Mouse (Mus musculus): ENCODE data around the gene Rgma. TPM values are rescaled to one million over a fixed set of nuclear protein-coding genes. Genes with fewer than 3 reads are reported as not detected.
A peak's percentile ranks its signal among the peaks of the same experiment; 100 is the strongest.

Rgma gene
- polyA plus RNA-seq, 1 experiment from 2014 or later: 3.2 TPM

DNA sequence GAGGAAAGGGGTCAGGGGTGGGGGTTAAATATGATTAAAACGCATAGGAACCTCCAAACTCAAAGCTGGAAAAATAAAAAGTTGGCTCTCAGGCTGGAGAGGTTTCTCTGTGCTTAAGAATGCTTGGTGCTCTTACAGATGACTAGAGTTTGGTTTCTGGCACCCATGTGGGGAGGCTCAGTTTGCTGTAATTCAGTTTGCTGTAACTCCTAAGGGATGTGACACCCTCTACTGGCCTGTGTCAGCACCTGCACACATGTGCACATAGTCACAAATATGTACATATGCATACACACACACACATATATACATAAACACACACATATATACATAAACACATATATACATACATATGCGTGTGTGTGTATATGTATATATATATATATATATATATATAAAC, 13.6 kb downstream of the Rgma start:
- Histone ChIP-seq H3K9me3 (ENCODE audit: control insufficient read depth, low read length) (no peaks in the 10 kb centered on the region), H3K9ac (ENCODE audit: low read length) (no peak overlapping the region), H3K4me2 (ENCODE audit: low read length) (no peak overlapping the region), H3K27ac (replicated peaks in 1 of 2; ENCODE audit: control insufficient read depth in 1 of 2, insufficient read depth in 1 of 2, low read depth in 2 of 2, low read length in 2 of 2) (no peak overlapping the region), H3K4me3 (ENCODE audit: control insufficient read depth in 1 of 2, insufficient read depth in 1 of 2, low read depth in 1 of 2, low read length in 2 of 2) (no peak overlapping the region), H3K36me3 (ENCODE audit: control insufficient read depth, insufficient read depth, low read length) (no peaks in the 10 kb centered on the region), H3K27me3 (ENCODE audit: control insufficient read depth, insufficient read depth, low read length) (peaks cover 43% of the 10 kb centered on the region), H3K4me1 (ENCODE audit: control insufficient read depth in 2 of 2, insufficient read depth in 2 of 2, low read length in 2 of 2) (peaks cover 13 to 20% of the 10 kb centered on the region in 2 experiments)
- ATAC-seq (ENCODE audit: insufficient number of reproducible peaks, insufficient read depth, low FRiP score, low read depth): no peak
- 78% methylated on average over 2 of the region's 2 CpGs for WGBS

DNA sequence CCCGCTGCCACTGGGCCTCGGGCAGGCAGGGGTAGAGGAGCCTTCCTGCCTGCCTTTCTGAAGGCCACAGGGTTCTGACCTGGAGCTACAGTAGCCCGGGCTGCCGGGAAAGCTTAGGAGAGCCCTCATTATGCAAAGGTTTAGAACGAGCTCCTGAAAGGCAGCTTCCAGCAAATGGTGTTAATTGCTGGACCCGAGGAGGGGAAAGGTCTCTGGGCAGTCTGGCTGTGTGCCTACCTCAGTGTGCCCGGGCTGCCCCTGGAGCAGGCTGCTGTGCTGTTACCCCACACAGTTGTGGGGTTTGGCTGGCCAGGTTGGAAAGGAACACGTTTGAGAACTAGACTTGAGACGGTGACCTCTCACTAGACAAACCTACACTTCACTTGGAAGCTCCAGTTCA, 14.1 kb downstream of the Rgma start:
- 13% methylated on average over 9 of the region's 9 CpGs for WGBS
- Histone ChIP-seq H3K27ac (replicated peaks in 1 of 2; ENCODE audit: control insufficient read depth in 1 of 2, insufficient read depth in 1 of 2, low read depth in 2 of 2, low read length in 2 of 2) (no peak overlapping the region), H3K4me3 (ENCODE audit: control insufficient read depth in 1 of 2, insufficient read depth in 1 of 2, low read depth in 1 of 2, low read length in 2 of 2) (peak overlapping the region in 1 of 2 experiments; percentile 70; a peak in 2 of 4 replicates), H3K9me3 (ENCODE audit: control insufficient read depth, low read length) (no peaks in the 10 kb centered on the region), H3K36me3 (ENCODE audit: control insufficient read depth, insufficient read depth, low read length) (no peaks in the 10 kb centered on the region), H3K9ac (ENCODE audit: low read length) (no peak overlapping the region), H3K4me2 (ENCODE audit: low read length) (peak overlapping the region; percentile 100), H3K4me1 (ENCODE audit: control insufficient read depth in 2 of 2, insufficient read depth in 2 of 2, low read length in 2 of 2) (peaks cover 13 to 20% of the 10 kb centered on the region in 2 experiments), H3K27me3 (ENCODE audit: control insufficient read depth, insufficient read depth, low read length) (peaks cover 39% of the 10 kb centered on the region)
- no peak for ATAC-seq (ENCODE audit: insufficient number of reproducible peaks, insufficient read depth, low FRiP score, low read depth)

DNA sequence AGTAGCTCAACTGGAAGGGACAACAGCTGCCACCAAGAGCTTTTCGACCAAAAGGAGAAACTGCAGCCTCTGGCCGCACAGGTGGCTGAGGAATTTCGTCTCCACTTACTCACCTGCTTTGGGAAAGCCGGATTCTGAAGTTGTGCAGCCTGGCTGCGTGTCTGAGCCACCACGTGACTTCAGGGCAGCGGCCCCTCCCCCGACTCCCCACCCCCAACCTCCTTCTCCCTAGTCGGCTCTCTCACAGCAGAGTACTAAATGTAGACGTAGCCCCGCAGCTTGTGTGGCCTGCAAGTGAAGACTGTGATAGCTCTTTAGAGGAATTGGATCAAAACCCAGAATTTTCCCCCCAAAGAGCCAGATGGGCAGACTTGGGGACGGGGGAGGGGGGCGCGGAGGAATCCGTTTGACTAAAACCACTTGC, 14.6 kb downstream of the Rgma start:
- Histone ChIP-seq H3K4me1 (ENCODE audit: control insufficient read depth in 2 of 2, insufficient read depth in 2 of 2, low read length in 2 of 2) (peaks cover 13 to 20% of the 10 kb centered on the region in 2 experiments), H3K27me3 (ENCODE audit: control insufficient read depth, insufficient read depth, low read length) (peaks cover 37% of the 10 kb centered on the region), H3K36me3 (ENCODE audit: control insufficient read depth, insufficient read depth, low read length) (no peaks in the 10 kb centered on the region), H3K27ac (replicated peaks in 1 of 2; ENCODE audit: control insufficient read depth in 1 of 2, insufficient read depth in 1 of 2, low read depth in 2 of 2, low read length in 2 of 2) (no peak overlapping the region), H3K9me3 (ENCODE audit: control insufficient read depth, low read length) (no peaks in the 10 kb centered on the region), H3K9ac (ENCODE audit: low read length) (peak overlapping the region; percentile 32; the same call in 1 of the 2 replicates), H3K4me3 (ENCODE audit: control insufficient read depth in 1 of 2, insufficient read depth in 1 of 2, low read depth in 1 of 2, low read length in 2 of 2) (peak overlapping the region; percentile 40 to 70), H3K4me2 (ENCODE audit: low read length) (peak overlapping the region; percentile 100)
- no peak for ATAC-seq (ENCODE audit: insufficient number of reproducible peaks, insufficient read depth, low FRiP score, low read depth)
- under 1% methylated on average over 15 of the region's 15 CpGs for WGBS

DNA sequence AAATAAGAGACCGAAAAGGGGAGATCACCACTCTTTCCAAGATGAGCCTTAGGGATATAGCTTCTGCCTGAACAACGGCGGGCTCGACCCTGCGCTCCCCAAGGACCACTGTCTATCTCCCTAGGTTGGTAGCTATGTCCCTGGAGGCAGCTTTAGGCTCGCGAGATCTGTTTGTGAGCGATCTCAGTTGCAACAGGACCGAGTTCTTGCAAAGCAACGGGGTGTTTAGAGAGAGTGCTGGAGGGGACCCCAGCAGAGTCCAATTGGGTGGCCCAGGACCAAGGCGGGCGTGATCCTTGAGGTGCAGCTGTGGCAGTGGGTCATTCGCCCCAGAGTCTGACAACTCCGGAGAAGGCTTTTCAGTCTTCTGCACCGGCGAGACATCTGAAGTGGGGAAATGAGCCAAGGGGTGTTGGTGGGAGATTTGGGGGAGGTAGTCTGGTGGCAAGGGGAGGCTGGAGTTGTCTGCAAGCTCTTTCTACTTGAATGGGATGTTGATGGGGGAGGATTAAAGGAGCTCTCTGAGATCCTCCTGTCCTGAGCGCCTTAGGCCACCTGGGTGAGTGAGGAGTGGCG, 15.2 kb downstream of the Rgma start:
- H3K4me3 ChIP-seq (ENCODE audit: control insufficient read depth in 1 of 2, insufficient read depth in 1 of 2, low read depth in 1 of 2, low read length in 2 of 2): peak overlapping the region; percentile 40 to 70
- no peak overlapping the region for H3K27ac ChIP-seq (replicated peaks in 1 of 2; ENCODE audit: control insufficient read depth in 1 of 2, insufficient read depth in 1 of 2, low read depth in 2 of 2, low read length in 2 of 2)
- H3K4me1 ChIP-seq (ENCODE audit: control insufficient read depth in 2 of 2, insufficient read depth in 2 of 2, low read length in 2 of 2): peaks cover 13 to 20% of the 10 kb centered on the region in 2 experiments
- peak overlapping the region; percentile 100 for H3K4me2 ChIP-seq (ENCODE audit: low read length)
- no peak for ATAC-seq (ENCODE audit: insufficient number of reproducible peaks, insufficient read depth, low FRiP score, low read depth)
- no peaks in the 10 kb centered on the region for H3K36me3 ChIP-seq (ENCODE audit: control insufficient read depth, insufficient read depth, low read length)
- H3K9me3 ChIP-seq (ENCODE audit: control insufficient read depth, low read length): no peaks in the 10 kb centered on the region
- 3% methylated on average over 18 of the region's 18 CpGs for WGBS
- H3K27me3 ChIP-seq (ENCODE audit: control insufficient read depth, insufficient read depth, low read length): peaks cover 37% of the 10 kb centered on the region
- H3K9ac ChIP-seq (ENCODE audit: low read length): peak overlapping the region; percentile 32; the same call in 1 of the 2 replicates

DNA sequence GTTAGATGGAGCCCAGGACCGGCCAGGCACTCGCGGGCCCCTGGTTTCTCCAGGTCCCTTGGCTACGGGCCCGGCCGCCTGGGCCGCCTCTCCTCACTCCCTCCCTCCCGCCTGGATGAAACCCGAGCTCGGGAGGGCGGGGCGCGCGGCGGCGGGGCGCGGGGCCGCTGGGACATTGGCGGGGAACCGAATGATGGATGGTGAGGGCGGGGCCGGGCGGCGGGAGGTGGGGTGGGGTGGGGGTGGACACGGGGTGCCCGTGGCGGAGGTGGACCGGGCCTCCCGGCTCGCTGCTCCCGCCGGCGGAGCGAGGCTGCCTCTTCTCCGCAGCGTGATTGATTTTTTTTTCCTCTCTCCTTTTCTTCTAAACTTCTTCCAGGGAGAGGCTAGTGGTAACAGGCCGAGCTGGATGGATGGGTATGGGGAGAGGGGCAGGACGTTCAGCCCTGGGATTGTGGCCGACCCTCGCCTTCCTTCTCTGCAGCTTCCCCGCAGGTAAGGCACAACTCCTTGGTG, 15.8 kb downstream of the Rgma start:
- Histone ChIP-seq H3K4me1 (ENCODE audit: control insufficient read depth in 2 of 2, insufficient read depth in 2 of 2, low read length in 2 of 2) (peaks cover 13 to 20% of the 10 kb centered on the region in 2 experiments), H3K27ac (replicated peaks in 1 of 2; ENCODE audit: control insufficient read depth in 1 of 2, insufficient read depth in 1 of 2, low read depth in 2 of 2, low read length in 2 of 2) (peak overlapping the region; percentile 69 to 74), H3K27me3 (ENCODE audit: control insufficient read depth, insufficient read depth, low read length) (peaks cover 37% of the 10 kb centered on the region), H3K9me3 (ENCODE audit: control insufficient read depth, low read length) (no peaks in the 10 kb centered on the region), H3K4me2 (ENCODE audit: low read length) (peak overlapping the region; percentile 100), H3K4me3 (ENCODE audit: control insufficient read depth in 1 of 2, insufficient read depth in 1 of 2, low read depth in 1 of 2, low read length in 2 of 2) (peak overlapping the region; percentile 70 to 81), H3K9ac (ENCODE audit: low read length) (peak overlapping the region; percentile 85), H3K36me3 (ENCODE audit: control insufficient read depth, insufficient read depth, low read length) (no peaks in the 10 kb centered on the region)
- ATAC-seq (ENCODE audit: insufficient number of reproducible peaks, insufficient read depth, low FRiP score, low read depth): peak; percentile 90
- WGBS: 2% methylated on average over 28 of the region's 42 CpGs

DNA sequence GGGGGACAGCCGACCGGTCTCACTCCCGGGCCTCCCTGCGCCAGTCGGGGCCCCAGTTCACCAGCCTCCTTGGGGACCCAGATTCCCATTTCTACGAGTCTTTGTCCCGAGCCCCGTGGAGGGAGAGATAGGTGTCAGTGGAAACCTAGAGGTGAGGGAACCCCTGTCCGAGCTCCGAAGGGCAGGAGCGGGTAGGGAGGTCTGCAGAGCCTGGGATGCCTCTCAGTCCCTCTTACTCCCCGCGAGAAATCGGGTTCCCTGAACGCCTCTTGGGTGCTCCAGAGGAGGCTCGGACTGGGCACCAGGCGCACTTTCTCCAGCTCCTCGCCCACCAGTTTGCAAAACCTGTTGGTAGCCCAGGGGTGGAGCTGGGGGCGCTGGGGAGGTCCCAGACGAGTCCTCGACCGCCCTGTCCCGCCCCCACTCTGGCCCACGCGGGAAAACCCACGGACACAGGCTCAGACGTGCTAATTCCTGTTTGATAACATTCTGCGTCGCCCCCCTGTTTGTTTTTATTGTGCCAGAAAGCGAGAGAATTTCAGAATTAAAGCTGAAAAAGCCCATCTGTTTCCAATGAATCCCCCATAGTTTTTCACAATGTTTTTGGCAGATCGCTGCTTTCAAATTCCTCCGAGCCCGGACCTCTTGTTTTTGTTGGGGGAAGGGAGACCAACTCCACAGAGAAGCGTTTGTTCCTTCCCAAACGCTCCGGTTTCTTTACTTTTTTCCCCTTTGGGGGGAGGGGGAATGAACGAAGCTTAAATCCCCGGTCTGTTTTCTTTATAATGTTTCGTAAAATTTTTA, 16.4 kb downstream of the Rgma start:
- Histone ChIP-seq H3K9me3 (ENCODE audit: control insufficient read depth, low read length) (no peaks in the 10 kb centered on the region), H3K4me1 (ENCODE audit: control insufficient read depth in 2 of 2, insufficient read depth in 2 of 2, low read length in 2 of 2) (peaks cover 13 to 20% of the 10 kb centered on the region in 2 experiments), H3K36me3 (ENCODE audit: control insufficient read depth, insufficient read depth, low read length) (no peaks in the 10 kb centered on the region), H3K9ac (ENCODE audit: low read length) (peak overlapping the region; percentile 85), H3K27ac (replicated peaks in 1 of 2; ENCODE audit: control insufficient read depth in 1 of 2, insufficient read depth in 1 of 2, low read depth in 2 of 2, low read length in 2 of 2) (peak overlapping the region; percentile 74 to 85), H3K27me3 (ENCODE audit: control insufficient read depth, insufficient read depth, low read length) (peaks cover 36% of the 10 kb centered on the region), H3K4me2 (ENCODE audit: low read length) (peak overlapping the region; percentile 100), H3K4me3 (ENCODE audit: control insufficient read depth in 1 of 2, insufficient read depth in 1 of 2, low read depth in 1 of 2, low read length in 2 of 2) (peak overlapping the region; percentile 70 to 81)
- under 1% methylated on average over 39 of the region's 39 CpGs for WGBS
- peak; percentile 30 for ATAC-seq (ENCODE audit: insufficient number of reproducible peaks, insufficient read depth, low FRiP score, low read depth)

DNA sequence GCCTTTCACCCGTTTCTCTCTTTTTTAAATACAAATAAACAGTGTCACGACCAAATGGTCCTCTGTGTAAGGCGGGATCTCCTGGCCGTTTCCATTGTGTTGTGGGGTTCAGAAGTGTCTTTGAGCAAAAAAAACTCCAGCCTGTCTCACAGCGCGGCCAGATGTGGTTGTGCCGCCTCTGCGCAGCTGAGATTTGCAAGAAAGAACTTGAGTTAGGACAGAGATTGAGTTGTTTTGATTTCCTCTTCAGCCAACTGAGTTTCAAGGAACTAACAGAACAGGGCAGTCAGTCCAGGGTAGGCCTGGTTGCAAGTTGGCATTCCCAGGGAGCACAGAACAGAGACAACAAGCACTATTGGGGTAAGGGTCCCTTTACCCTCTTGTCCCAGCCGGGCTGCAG, 17.1 kb downstream of the Rgma start:
- peak overlapping the region; percentile 70 to 81 for H3K4me3 ChIP-seq (ENCODE audit: control insufficient read depth in 1 of 2, insufficient read depth in 1 of 2, low read depth in 1 of 2, low read length in 2 of 2)
- H3K9me3 ChIP-seq (ENCODE audit: control insufficient read depth, low read length): no peaks in the 10 kb centered on the region
- peaks cover 42% of the 10 kb centered on the region for H3K27me3 ChIP-seq (ENCODE audit: control insufficient read depth, insufficient read depth, low read length)
- no peak for ATAC-seq (ENCODE audit: insufficient number of reproducible peaks, insufficient read depth, low FRiP score, low read depth)
- H3K9ac ChIP-seq (ENCODE audit: low read length): peak overlapping the region; percentile 85
- peak overlapping the region; percentile 100 for H3K4me2 ChIP-seq (ENCODE audit: low read length)
- H3K27ac ChIP-seq (replicated peaks in 1 of 2; ENCODE audit: control insufficient read depth in 1 of 2, insufficient read depth in 1 of 2, low read depth in 2 of 2, low read length in 2 of 2): peak overlapping the region; percentile 74 to 85
- no peaks in the 10 kb centered on the region for H3K36me3 ChIP-seq (ENCODE audit: control insufficient read depth, insufficient read depth, low read length)
- H3K4me1 ChIP-seq (ENCODE audit: control insufficient read depth in 2 of 2, insufficient read depth in 2 of 2, low read length in 2 of 2): peaks cover 13 to 20% of the 10 kb centered on the region in 2 experiments
- WGBS: 3% methylated on average over 9 of the region's 9 CpGs
